Mouse (Mus musculus) erythroblast, embryonic 14.5 days (primary cell): ENCODE results near the gene Dock1.

Source experiments
- GATA1 ChIP-seq: IDR thresholded peaks from 2 replicates; pipeline ENCODE4 v1.6.1; 2012; ENCODE audit warnings: low read length, inconsistent platforms, mixed read lengths
- TAL1 ChIP-seq: IDR thresholded peaks from 3 replicates; pipeline ENCODE4 v1.6.1; 2012; ENCODE audit warnings: low read length, inconsistent platforms, mixed read lengths

- no peak for TF ChIP-seq GATA1
- no peak for TF ChIP-seq TAL1
Observed at GRCm38 (mm10) chr7:134681729-134682527, 11.5 kb downstream of the Dock1 start.
